In genomic region chr10:119454106-119454667, GRCm38 (mm10) we compare ENCODE assay signal across 8 mouse cellular contexts. TPM values are rescaled to one million over a fixed set of nuclear protein-coding genes. Genes with fewer than 3 reads are reported as not detected.
A peak's percentile ranks its signal among the peaks of the same experiment; 100 is the strongest.
DNase-seq lines count a peak whose midpoint lies in the region; ATAC-seq and TF ChIP-seq lines count a peak whose summit lies in the region.

No protein-coding gene starts in this region.

- no peak for TF ChIP-seq EP300 in ES-Bruce4 (IDR thresholded peaks at IDR 0.05; ENCODE audit: insufficient read depth, low read depth, low read length)

- H3K27me3 ChIP-seq in ES-Bruce4 (ENCODE audit: control insufficient read depth, insufficient read depth, low read length, poor library complexity, severe bottlenecking) = 0 out of 2 replicates have a peak, but pooled peaks cover 3% of the 10 kb centered on the region
- no peaks in the 10 kb centered on the region for H3K27me3 ChIP-seq in heart, embryonic 14.5 days (ENCODE audit: control insufficient read depth, insufficient read depth, low read length)
- H3K27me3 ChIP-seq in stomach, embryonic 14.5 days (ENCODE audit: control insufficient read depth, insufficient read depth, low read length) = no peaks in the 10 kb centered on the region

- peak overlapping the region; percentile 91 for H3K4me3 ChIP-seq in ES-Bruce4 (ENCODE audit: low read depth, low read length)
- H3K4me3 ChIP-seq in heart, embryonic 14.5 days (ENCODE audit: control insufficient read depth in 1 of 2, insufficient read depth in 1 of 2, low read depth in 1 of 2, low read length in 2 of 2) = peak overlapping the region; percentile 66 to 86
- H3K4me3 ChIP-seq in stomach, embryonic 14.5 days (ENCODE audit: low read depth, low read length) = peak overlapping the region; percentile 68

- H3K9me3 ChIP-seq in ES-Bruce4 (replicated peaks; ENCODE audit: control insufficient read depth, insufficient read depth, low read length, poor library complexity, severe bottlenecking) = no peaks in the 10 kb centered on the region
- H3K9me3 ChIP-seq in heart, embryonic 14.5 days (ENCODE audit: control insufficient read depth, low read length) = no peaks in the 10 kb centered on the region
- no peaks in the 10 kb centered on the region for H3K9me3 ChIP-seq in stomach, embryonic 14.5 days (ENCODE audit: control insufficient read depth, low read depth, low read length)

- no peaks in the 10 kb centered on the region for H3K36me3 ChIP-seq in ES-Bruce4 (ENCODE audit: control insufficient read depth, insufficient read depth, low read length, poor library complexity, severe bottlenecking)
- H3K36me3 ChIP-seq in heart, embryonic 14.5 days (ENCODE audit: control insufficient read depth, insufficient read depth, low read length) = no peaks in the 10 kb centered on the region
- H3K36me3 ChIP-seq in stomach, embryonic 14.5 days (ENCODE audit: control insufficient read depth, insufficient read depth, low read length) = no peaks in the 10 kb centered on the region

- H3K9ac ChIP-seq in ES-Bruce4 (ENCODE audit: low read depth, poor library complexity, severe bottlenecking) = peak overlapping the region; percentile 92
- peak overlapping the region; percentile 75 for H3K9ac ChIP-seq in heart, embryonic 14.5 days (ENCODE audit: low read length)
- peak overlapping the region; percentile 64 for H3K9ac ChIP-seq in stomach, embryonic 14.5 days (replicated peaks; ENCODE audit: low read depth, low read length)

- peak; percentile 24 to 77 for DNase-seq in adrenal gland, adult (ENCODE audit: inconsistent age in 2 of 2, low spot score in 1 of 2)
- DNase-seq in adrenal gland, adult 8-10 months = no peak
- DNase-seq in cerebellum, postnatal 36 days = peak; percentile 26 to 28
- peak; percentile 35 to 51 for DNase-seq in kidney, postnatal 25 days
- peak; percentile 27 for DNase-seq in lung, postnatal 14 days

- no peak overlapping the region for H3K27ac ChIP-seq in ES-Bruce4 (ENCODE audit: insufficient read depth, low read length)
- peak overlapping the region in 1 of 2 experiments; percentile 10; a peak in 1 of 4 replicates for H3K27ac ChIP-seq in heart, embryonic 14.5 days (replicated peaks in 1 of 2; ENCODE audit: control insufficient read depth in 1 of 2, insufficient read depth in 1 of 2, low read depth in 2 of 2, low read length in 2 of 2)
- H3K27ac ChIP-seq in stomach, embryonic 14.5 days (ENCODE audit: low read length) = peak overlapping the region; percentile 52; the same call in 1 of the 2 replicates

- TF ChIP-seq CTCF in ES-Bruce4 (IDR thresholded peaks at IDR 0.05; ENCODE audit: low read depth, low read length) = no peak

- peak overlapping the region; percentile 95 for H3K4me2 ChIP-seq in heart, embryonic 14.5 days (ENCODE audit: low read length)
- H3K4me2 ChIP-seq in stomach, embryonic 14.5 days (replicated peaks; ENCODE audit: low read depth, low read length) = peak overlapping the region; percentile 97

- no peak for TF ChIP-seq POLR2A in ES-Bruce4 (IDR thresholded peaks at IDR 0.05; ENCODE audit: insufficient read depth, low read length)

- WGBS in heart, embryonic 14.5 days = 0% methylated on average over 53 of the region's 57 CpGs
- WGBS in stomach, embryonic 14.5 days = under 1% methylated on average over 57 of the region's 57 CpGs

- no peaks in the 10 kb centered on the region for H3K4me1 ChIP-seq in ES-Bruce4 (ENCODE audit: control insufficient read depth, insufficient read depth, low read length)
- H3K4me1 ChIP-seq in heart, embryonic 14.5 days (ENCODE audit: control insufficient read depth in 2 of 2, insufficient read depth in 2 of 2, low read length in 2 of 2) = peaks cover 7 to 15% of the 10 kb centered on the region in 2 experiments
- H3K4me1 ChIP-seq in stomach, embryonic 14.5 days (ENCODE audit: control insufficient read depth, insufficient read depth, low read length) = peaks cover 5% of the 10 kb centered on the region; the same call in 1 of the 2 replicates

- 0 out of 2 replicates have a peak, but pooled peaks have one; percentile 19 for ATAC-seq in heart, embryonic 14.5 days (ENCODE audit: insufficient number of reproducible peaks, insufficient read depth, low FRiP score, low read depth)
- peak; percentile 76 for ATAC-seq in stomach, embryonic 14.5 days (ENCODE audit: insufficient number of reproducible peaks, insufficient read depth, low FRiP score, low read depth)

RNA-seq across cellular contexts. Expression of gene Grip1, which starts 0.6 kb away (rescaled TPM):
- total RNA-seq in adrenal gland, adult 8-10 months (2022) = 1 to 10 TPM in 1 of 4 experiments, under 1 TPM in 3; 0.46 to 1.0 (median 0.91) TPM
- 10.3 and 12.6 TPM in 2 replicates for polyA plus RNA-seq in ES-Bruce4 (2011; ENCODE audit: insufficient read depth, insufficient read length, low read depth, missing spikeins)
- polyA plus RNA-seq in heart, embryonic 14.5 days (2014; fragmentation: Nextera tagmentation; extraction: Ambion mirVana) = 2.9 and 3.1 TPM in 2 replicates
- polyA plus RNA-seq in stomach, embryonic 14.5 days (2014; fragmentation: Nextera tagmentation; extraction: Ambion mirVana) = 4.3 TPM in 2 replicates
